Mouse (Mus musculus) heart, postnatal 14 days (tissue): ENCODE data around the gene Slc22a13. TPM values are rescaled to one million over a fixed set of nuclear protein-coding genes. Genes with fewer than 3 reads are reported as not detected.
"Not testable (repeated sequence)": the region's sequence is repeated elsewhere in the genome, so short reads cannot be mapped to it uniquely, and the experiment has no call there.

Experiments
- DNase-seq, 2 experiments: peaks; one replicate each; pipeline ENCODE4 v3.0.0; 2021 to 2022
- intact Hi-C: fragments of 180-260 bp; cut with DNase I; formaldehyde crosslinking; loops from one replicate; pipeline ENCODE4 v1.15.1; 2025
- long read RNA-seq, 2 experiments: library from polyadenylated mRNA; stranded (forward); transcript quantifications; one replicate each; pipeline ENCODE4 v2.0.0; 2021
- total RNA-seq, 2 experiments: library from RNA; stranded (reverse); gene quantifications; 2 replicates each; pipeline ENCODE4 v1.2.3; 2021

Slc22a13 gene
- total RNA-seq, result not detected
- long read RNA-seq, experiment 1, result 0 reads
- long read RNA-seq, experiment 2, result 0 reads

DNA sequence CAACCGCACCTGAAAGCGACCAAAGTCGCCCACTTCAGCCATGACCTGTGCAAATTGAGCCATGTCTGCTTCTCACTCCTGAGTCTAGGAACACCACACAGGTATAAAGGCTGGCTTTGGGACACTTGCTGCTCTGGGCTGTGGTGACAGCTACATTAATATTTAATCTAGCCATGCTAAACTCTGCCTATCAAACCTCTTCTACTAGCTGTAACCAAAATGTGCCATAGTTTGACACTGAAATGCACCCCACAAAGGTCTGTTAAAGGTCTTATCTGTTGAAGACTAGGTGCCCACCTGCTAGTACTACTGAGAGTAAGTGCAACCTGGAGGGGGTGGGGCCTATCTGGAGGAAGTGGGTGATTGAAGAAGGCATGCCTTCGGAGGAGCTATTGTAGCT is at the start of gene Slc22a13:
Slc22a13 (minus strand) TSS at position 101 of the 400 bp plus-strand sequence.
- intact Hi-C loops, result no loop called here

GRCm38 (mm10) chr9:119258128-119258527 is 49.2 kb upstream of the Slc22a13 start:
- intact Hi-C loops, result no loop called here

More for the DNA sequence above, at the start of gene Slc22a13:
- DNase-seq, result no peak

DNA sequence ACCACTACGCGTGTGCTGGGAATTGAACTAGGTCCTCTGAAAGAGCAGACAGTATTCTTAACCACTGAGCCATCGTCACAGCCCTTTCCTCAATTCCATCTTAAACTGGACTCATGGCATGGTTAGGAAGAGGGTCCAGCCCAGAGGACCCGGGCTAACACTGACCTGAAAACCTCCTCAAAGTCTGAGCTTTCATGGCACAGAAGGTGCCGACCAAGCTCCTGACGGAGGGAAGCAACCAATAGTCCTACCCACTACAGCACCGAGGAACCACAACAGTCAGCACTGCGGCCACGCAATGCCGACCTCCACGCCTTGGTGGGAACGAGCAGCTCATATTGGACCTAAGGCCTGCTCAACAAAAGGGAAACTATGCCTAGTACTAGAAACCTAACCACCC is 47.3 kb upstream of the Slc22a13 start:
- no peak for DNase-seq
- intact Hi-C loops, result no loop called here

More at GRCm38 (mm10) chr9:119258128-119258527, 49.2 kb upstream of the Slc22a13 start:
- DNase-seq, result no peak

DNA sequence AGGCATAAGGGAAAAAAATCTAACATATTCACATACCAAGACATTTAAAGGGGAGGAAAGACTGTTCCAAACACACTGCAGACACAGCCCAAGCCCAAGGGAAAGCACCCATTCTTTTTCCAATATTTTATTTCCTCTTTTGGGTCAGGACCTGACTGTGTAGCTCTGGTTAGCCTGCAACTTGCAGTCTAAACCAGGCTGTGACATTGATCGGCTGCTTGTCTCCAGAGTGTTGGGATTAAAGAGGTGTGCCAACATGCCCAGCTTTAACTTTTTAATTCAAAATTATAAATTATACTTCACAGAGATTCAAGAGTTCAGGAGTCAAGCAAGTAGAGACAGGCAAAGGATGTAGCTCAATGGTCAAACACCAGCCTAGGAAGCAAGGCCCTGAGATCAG is 46.2 kb upstream of the Slc22a13 start:
- intact Hi-C loops, result no loop called here
- DNase-seq, result no peak

DNA sequence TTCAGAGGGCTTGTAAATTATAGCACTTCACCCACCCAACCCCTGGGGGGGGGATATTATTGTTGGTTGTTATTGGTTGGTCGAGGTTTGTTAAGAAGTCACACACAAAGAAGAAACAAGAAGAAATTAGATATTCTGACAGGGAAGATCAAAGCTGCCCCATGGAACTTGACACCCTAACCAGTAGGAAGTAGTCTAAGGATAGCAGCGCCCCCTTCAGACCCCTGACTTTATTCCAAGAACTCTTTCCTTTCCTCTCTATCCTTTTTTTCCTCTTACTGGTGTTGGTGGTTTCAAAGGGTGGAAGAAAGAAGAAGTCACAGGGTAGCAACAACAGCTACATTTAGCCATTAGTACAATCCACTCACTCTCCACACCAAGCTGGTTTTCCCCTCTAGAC is 45.3 kb upstream of the Slc22a13 start:
- intact Hi-C loops, result no loop called here
- DNase-seq, result no peak

GRCm38 (mm10) chr9:119247996-119248395 is 39.1 kb upstream of the Slc22a13 start:
- intact Hi-C loops, result no loop called here

GRCm38 (mm10) chr9:119246826-119247225 is 37.9 kb upstream of the Slc22a13 start:
- DNase-seq, result peak; percentile 51 to 59

More at GRCm38 (mm10) chr9:119247996-119248395, 39.1 kb upstream of the Slc22a13 start:
- no peak for DNase-seq

GRCm38 (mm10) chr9:119243981-119244380 is 35.1 kb upstream of the Slc22a13 start:
- no peak for DNase-seq
- intact Hi-C loops, result loop anchor here (5.0 kb wide), 1 partner anchor 108 kb away; no protein-coding TSS in a partner anchor

More at GRCm38 (mm10) chr9:119246826-119247225, 37.9 kb upstream of the Slc22a13 start:
- intact Hi-C loops, result no loop called here

DNA sequence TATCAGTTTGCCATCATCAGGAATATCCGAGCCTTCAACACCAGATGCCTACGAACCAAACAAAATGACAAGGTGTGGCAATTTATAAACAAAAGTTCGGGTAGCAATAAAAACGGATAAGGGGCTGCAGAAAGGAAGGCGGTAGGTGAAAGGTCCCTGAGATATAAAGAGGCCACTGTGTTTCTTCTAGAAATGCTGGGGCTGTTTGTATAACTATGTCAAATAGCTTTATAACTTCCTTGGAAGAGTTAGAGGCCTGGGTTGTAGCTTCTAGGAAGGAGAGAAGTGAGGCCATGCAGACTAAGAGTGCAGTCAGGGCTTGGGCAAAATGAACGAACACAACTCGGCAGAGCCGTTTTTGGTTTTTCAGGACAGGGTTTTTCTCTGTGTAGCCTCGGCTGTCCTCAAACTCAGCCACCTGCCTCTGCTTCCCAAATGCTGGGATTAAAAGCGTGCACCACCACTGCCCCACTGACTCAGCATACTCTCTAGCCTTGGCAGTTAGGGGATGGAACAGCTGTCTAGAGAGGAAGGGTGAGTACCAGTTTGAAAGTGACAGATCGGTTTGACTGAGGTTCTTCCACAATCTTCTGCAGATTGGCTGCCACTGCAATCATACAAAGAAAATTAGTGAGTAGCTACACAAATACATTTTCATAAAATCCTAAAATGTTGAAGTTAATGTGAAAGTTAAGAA is 32.4 kb upstream of the Slc22a13 start:
- DNase-seq, result no peak
- intact Hi-C loops, result loop anchor here (5.0 kb wide), 1 partner anchor 111 kb away; no protein-coding TSS in a partner anchor

DNA sequence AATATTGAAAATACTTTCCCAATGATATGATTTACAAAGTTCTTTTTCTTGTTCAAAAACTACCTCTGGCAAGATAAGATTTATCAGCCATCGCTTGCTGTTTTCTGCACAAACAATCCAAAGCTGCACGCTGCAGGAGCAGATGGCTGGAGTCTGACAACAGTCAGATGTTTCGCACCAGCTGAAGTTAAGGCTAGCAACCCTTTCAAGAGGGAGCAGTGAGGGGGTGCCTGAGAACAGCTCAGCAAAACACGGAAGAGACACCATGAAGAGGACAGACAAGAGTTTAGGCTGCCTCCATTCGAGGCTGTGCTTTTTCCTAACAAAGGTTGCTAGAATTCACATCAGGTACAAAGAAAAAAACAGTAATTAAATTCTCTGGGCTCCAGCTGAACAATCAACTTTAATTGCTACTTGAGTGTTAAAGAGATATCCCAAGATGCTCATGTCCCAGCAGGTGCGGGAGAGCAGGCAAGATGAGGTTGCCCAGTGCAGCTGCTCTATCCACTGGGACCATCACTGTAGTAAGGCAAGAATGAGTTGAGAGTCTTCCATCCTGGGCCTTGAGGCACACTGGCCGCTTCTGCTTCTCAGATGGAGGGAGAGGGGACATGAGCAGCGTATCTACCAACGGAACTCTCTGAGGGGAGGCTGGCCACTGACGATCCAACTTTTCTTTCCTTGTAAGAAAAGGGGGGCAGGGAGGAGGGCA is 31.5 kb upstream of the Slc22a13 start:
- DNase-seq, result no peak
- intact Hi-C loops, result loop anchor here (5.0 kb wide), 1 partner anchor 112 kb away; no protein-coding TSS in a partner anchor

DNA sequence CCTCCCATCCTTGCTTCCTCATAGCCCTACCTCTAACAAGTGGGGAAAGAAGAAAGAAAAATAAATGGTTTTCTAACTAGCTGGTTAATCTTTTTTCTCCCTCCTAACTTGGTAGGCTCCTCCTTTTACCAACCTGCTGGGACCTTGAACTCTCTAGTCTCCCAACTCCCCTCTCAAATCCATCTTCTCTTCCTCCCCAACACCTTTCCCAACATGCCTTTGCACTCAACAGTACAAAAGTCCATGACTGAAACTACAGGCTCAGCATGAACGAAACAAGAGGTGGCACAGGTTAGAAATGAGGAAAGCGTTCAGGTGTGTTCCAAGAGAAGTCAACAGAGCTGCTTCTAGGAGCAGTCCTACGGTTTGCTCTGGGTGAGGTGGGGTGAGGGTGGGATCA is 30.4 kb upstream of the Slc22a13 start:
- intact Hi-C loops, result no loop called here
- DNase-seq, result no peak

DNA sequence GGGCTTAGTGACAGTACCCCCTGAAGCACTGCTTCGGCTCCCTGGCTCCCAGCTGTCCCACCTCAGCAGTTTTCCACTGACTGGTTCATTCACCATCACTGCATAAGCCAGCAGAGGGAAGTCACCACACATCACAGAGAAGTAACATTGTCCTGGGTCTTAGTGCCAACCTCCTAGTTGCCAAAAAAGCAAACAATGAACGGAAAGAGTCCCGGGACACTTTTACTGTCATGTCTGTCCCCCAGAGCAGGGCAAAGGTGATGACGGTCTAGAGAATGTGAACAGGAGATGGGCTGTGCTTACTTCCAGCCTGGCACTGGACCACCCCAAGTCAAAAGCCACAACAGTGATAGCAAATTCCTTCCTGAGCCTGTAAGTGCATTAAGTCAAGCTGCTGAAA is 29.9 kb upstream of the Slc22a13 start:
- no peak for DNase-seq
- intact Hi-C loops, result no loop called here

- DNase-seq, result no peak
- intact Hi-C loops, result no loop called here
These were observed 22.7 kb upstream of the Slc22a13 start for GRCm38 (mm10) chr9:119231552-119231951.

GRCm38 (mm10) chr9:119230829-119231228 is 21.9 kb upstream of the Slc22a13 start:
- intact Hi-C loops, result no loop called here
- no peak for DNase-seq

- DNase-seq, result no peak
These were observed 11.4 kb upstream of the Slc22a13 start for GRCm38 (mm10) chr9:119220249-119220648.

DNA sequence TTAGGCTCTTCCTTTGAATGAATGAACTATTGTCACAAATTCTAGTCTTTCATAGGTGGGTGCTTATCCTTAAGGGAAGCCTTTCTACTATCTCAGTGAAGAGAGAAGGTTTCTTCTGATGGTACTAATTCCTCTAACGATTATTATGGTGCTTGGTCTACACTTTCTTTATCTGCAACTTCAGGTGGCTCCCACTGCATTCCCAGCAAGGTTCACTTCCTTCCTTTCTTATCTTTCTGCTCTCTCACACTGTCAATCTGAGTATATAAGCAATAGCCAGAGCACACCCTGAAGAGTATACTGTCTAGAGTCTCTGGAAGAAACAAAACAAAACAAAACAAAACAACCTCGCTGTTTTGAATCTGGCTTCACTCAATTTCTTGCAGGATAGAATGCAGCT is 10.8 kb upstream of the Slc22a13 start:
- DNase-seq, result no peak
- intact Hi-C loops, result no loop called here

More at GRCm38 (mm10) chr9:119220249-119220648, 11.4 kb upstream of the Slc22a13 start:
- intact Hi-C loops, result no loop called here

GRCm38 (mm10) chr9:119215341-119215740 is 6.4 kb upstream of the Slc22a13 start:
- intact Hi-C loops, DNase-seq: not testable (repeated sequence)

DNA sequence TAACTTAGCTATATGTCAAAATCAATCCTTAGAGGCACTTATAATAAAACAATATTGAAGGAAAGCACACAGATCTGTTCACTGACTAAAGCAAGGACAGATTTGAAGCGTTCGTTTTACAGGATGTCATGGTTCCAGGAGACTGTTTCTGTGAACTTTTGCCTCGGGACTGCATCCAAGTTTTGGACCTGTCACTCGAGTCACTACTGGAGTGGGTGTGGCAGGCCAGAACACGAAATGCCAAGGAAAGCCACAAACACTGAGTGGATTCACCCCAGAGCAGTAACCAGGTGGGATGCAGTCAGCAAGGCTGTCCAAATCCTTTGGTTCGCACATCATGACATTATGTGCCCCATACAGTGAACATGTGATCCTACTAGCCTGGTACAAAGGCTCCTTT is 5.7 kb upstream of the Slc22a13 start:
- no peak for DNase-seq
- intact Hi-C loops, result no loop called here

GRCm38 (mm10) chr9:119212996-119213395 is 4.1 kb upstream of the Slc22a13 start:
- intact Hi-C loops, result no loop called here
- no peak for DNase-seq

DNA sequence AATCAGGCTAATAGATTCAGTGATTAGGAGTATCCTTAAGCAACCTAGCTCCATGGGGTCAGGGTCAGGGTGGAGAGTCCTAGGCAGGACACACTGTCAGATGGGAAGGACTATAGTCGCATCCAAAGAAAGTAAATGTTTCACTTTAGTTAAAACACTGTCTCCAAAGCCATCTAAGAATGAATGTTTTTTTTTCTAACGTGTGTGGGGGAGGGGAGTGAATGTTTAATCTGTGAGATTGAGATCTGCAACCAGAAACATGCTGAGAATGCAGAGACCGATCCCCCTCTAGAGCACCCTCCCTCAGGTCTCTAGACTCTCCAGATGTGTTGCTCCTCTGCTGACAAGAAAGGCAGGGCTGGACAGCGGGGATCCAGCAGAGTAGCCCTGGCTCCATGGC is 1.8 kb downstream of the Slc22a13 start:
- no peak for DNase-seq
- intact Hi-C loops, result no loop called here

DNA sequence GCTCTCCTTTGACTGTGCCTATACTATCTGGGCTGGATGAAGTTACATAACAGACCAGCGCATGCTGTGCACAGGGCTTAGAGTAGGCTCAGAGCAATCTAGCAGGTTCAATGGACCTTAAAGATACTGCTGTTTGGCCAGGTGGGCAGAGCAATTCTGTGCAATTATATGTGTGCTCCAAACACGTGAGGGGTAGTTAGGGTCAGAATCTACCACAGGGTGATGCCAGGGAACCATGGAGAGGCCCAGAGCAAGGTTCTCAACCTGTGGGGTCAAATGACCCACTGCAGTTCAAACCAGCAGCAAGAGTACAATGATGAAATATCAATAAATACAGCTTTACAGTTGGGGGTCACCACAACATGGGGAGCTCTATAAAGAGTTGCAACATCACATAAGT is 2.2 kb downstream of the Slc22a13 start:
- no peak for DNase-seq
- intact Hi-C loops, result no loop called here

DNA sequence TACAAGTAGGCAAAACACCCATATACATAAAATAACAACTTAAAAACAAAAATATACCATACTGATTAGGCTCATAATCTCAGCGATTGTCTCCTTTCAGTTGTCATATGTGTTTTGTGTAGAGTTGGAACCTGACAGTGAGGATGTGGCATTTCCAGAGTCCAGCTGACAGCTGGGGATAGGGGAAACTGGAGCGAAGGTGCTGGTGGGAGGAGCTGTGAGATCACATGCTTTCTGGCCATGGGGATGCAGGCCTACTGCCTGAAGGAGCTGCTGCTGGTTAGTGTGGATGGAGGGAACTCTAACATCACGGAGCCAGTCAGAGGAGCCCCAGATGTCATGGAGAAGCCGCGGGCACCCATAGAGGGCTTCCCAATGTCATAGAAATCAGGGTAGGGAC is 3.1 kb downstream of the Slc22a13 start:
- no peak for DNase-seq
- intact Hi-C loops, result no loop called here
